Mouse (Mus musculus) right cerebral cortex, postnatal 36 days (tissue): ENCODE data around the gene Hivep3.

Experiments
- DNase-seq, 2 experiments: peaks; one replicate each; pipeline ENCODE4 v3.0.0; 2022; ENCODE audit warnings: low spot score in 2 of 2, mixed read lengths in 1 of 2

Gene Hivep3

GRCm38 (mm10) chr4:119761459-119762121, 28.0 kb downstream of the Hivep3 start:
- DNase-seq: peak; percentile 29 to 39

DNA sequence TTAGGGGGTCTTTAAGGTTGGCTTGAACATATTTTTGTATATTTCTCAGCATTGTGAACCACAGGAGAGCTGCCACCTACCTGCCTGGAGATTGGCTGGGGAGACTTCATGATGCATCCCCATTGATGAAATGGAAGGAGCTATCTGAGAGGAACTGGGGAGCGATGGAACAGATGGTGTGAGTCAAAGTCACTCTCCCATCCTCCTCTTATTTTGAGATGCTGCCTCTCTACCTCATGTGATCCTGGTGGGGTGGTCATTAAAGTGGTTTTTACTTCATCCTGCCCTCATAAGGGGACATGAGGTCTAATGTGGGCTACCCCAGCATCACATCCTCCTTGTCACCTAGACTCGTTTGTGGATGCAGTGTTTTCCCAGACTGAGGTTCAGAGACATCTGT, 28.6 kb downstream of the Hivep3 start:
- no peak for DNase-seq

GRCm38 (mm10) chr4:119768046-119768445, 34.5 kb downstream of the Hivep3 start:
- DNase-seq: no peak

DNA sequence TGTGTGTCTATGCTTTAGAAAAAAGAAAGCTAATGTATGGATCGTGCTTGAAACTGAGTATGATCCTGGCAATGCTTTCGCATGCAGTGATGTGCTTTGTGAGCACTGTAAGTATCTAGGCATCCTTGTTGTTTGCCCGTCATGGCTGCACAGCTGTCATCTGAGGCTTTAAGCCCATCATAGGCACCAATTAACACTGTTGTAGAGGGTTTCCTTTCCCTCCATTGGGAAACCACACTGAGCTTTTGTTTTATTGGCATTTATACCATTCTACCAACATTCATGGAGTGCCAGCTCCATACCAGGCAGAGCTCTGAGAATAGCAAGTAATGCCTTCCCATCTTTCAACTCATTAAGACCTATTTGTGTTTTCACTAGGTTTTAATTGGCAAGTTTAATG, 42.3 kb downstream of the Hivep3 start:
- DNase-seq: no peak

GRCm38 (mm10) chr4:119777146-119777545, 43.6 kb downstream of the Hivep3 start:
- DNase-seq: no peak

DNA sequence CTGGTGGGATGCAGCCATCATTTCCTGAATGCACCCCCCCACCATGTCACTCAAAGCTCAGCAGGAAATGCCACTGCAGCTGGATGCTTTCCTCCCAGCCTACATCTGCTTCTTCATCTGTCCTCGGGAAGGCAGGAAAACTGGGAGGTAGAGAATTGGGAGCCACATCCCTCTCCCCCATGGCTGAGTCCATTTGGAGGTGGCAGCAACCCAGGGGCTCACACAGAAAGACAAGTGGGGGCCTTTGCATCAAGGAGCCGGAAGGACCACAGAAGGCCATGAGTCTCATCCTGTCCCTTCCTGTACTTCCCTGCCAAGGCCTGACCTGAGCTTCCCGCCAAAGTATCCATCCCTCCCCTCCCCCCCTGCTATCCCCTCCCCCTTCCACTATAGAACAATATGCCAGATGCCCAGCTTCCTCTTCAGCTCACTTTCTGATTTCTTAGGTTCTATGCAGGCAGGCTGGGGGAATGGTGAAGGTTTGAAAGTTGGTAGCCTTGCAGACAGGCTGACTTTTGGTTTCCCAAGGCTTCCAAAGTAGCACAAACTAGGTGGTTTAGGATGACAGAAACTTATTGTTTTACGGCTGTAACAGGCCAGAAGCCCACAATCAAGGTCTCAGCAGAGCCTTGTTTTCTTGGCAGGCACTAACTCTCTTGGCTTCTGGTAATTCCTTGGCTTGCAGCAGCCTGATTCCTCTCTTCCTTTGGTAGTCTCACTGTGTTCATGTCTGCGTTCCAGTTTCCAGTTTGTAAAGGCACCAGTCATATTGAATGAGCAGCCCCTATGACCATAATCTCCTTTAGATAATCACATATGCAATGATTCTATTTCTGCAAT, 46.2 kb downstream of the Hivep3 start:
- DNase-seq: no peak

DNA sequence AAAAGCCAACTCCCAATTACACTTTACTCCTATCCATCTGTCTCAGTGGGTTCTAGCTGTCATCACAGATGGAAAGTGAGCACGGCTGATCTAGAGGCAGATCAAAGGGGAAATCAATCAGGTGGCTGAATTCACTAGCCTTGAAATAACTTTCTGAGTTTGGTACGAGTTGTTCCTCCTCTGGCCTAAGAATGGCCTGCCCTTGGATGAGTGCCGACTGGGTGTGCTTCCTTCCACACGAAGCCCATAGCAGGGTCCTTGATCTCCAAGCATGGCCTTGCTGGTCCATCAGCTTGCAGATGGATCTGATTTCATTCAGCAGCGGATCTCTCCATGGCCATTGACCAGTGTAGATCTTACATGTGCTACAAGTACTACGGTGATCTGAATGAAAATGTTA, 47.3 kb downstream of the Hivep3 start:
- no peak for DNase-seq

DNA sequence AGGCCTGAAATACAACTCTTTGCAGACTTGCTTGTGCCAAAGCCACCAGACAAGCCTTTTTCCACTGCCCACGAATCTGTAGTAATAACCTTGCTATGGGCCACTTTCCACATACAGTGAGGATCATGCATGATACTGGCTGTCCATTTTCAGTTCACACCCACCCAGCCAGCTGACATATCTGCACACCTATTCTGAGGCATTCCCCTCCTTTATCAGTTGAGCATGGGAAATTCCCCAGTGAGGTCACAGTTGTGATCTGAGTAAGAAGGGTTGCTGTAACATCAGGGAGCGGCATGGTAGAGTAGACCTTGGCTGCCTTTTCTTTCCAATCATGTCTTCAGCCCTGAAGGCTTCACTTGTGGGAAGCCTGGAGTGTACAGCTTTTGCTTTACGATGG, 51.4 kb downstream of the Hivep3 start:
- no peak for DNase-seq

DNA sequence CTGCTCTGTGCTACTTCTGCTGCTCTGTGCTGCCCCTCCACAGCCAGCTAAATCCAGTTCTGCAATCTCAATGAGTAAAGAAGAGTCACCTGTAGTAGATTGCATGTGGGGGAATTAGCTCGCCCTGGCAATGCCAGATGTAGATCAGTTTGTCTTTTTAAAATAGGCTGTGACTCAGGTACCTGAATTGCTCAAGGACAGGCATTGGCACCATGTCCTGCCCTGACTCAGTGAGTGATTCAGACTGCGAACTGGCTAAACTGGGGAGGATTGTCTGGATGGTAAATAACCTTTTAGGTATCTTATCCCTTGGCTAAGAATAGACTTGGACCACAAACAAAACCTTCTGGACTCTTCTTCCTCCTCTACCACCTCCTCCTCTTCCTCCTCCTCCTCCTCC, 52.7 kb downstream of the Hivep3 start:
- no peak for DNase-seq

DNA sequence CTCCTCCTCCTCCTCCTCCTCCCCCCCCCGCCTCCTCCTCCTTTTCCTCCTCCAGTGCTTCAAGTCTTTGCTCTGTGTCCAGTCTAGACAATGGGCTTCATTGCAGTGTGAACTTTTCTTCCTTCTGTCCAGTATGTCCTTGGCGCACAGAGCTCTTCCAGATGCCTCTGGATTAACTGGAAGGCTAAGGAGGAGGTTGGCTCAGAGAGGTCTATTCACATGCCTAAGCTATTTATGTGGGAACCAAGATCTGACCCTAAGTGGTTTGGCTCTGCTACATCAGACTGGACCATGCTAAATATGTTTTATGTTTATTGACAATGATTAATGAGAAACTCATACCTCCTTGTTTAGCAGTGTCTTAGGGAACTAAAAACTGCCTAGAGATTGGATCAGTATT, 53.1 kb downstream of the Hivep3 start:
- no peak for DNase-seq

GRCm38 (mm10) chr4:119788746-119789145, 55.2 kb downstream of the Hivep3 start:
- DNase-seq: no peak

DNA sequence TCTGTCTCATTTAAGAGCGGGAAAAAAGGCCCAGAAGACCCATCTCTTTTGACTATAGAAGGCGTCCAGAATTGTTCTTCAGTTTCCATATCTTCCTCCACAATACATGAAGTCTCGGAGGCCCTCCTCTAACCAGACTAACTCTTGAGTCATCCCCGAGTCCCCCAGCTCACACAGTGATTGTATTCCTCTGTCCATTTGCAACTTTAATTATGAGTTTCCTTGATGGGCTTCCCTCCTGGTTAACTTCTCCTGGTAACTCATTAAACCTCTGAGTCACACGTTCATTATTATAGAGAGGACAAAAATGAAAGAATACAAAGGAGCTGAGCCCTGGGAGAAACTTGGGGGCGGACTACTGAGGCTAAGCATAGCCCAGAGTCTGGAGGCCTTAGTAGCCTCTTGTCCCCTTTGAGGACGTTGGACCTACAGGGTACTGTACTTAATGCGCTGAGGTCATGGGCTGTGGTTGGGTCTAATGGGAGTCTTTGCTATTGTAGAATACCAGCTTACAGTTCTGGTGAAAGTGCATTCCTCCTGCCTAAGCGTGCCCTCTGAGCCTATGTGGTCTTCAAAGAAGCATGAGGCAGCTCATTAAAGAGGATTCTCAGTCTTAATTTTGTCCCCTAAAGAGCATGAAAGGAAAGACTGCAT, 56.0 kb downstream of the Hivep3 start:
- DNase-seq: no peak

GRCm38 (mm10) chr4:119798891-119799290, 65.3 kb downstream of the Hivep3 start:
- no peak for DNase-seq

DNA sequence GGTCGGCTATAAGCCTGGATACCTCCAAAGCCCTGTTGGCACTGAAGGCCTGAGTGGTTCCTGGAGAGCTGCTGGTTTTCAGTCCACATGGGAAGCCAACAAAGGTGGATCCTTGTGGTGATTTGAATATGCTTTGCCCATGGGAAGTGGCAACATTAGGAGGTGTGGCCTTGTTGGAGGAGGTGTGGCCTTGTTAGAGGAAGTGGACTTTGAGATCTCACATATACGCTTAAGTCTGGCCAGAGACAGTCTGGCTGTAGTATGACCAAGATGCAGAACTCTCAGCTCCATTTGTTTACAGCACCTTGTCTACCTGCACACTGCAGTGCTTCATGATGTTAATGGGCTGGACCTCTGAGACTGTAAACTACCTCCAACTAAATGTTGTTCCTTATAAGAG, 73.0 kb downstream of the Hivep3 start:
- no peak for DNase-seq

GRCm38 (mm10) chr4:119807359-119807758, 73.8 kb downstream of the Hivep3 start:
- no peak for DNase-seq

GRCm38 (mm10) chr4:119809245-119809644, 75.7 kb downstream of the Hivep3 start:
- DNase-seq: no peak

DNA sequence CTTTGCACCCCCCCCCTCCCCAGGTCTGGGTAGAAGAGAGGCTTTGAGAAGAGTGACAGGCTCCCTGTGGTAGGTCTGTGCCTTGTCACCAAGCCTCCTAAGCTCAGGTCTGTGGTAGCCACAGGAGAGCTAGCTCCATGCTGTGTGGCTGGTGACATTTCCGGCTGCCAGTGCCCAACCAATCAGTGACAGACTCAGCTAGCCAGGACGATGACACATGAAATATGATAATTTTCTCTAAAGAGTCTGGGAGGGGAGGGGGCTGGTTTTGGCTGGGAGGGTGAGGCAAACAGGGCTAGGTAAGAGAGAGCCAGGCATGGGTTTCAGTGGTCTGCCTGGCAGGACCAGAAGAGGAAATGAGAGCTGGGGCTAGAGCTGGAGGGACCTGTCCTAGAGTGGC, 79.2 kb downstream of the Hivep3 start:
- peak in 1 of 2 experiments; percentile 65 for DNase-seq

- DNase-seq: no peak
Observed at GRCm38 (mm10) chr4:119813500-119814184, 80.1 kb downstream of the Hivep3 start.

- peak; percentile 47 to 49 for DNase-seq
Observed at GRCm38 (mm10) chr4:119814185-119815132, 80.9 kb downstream of the Hivep3 start.

DNA sequence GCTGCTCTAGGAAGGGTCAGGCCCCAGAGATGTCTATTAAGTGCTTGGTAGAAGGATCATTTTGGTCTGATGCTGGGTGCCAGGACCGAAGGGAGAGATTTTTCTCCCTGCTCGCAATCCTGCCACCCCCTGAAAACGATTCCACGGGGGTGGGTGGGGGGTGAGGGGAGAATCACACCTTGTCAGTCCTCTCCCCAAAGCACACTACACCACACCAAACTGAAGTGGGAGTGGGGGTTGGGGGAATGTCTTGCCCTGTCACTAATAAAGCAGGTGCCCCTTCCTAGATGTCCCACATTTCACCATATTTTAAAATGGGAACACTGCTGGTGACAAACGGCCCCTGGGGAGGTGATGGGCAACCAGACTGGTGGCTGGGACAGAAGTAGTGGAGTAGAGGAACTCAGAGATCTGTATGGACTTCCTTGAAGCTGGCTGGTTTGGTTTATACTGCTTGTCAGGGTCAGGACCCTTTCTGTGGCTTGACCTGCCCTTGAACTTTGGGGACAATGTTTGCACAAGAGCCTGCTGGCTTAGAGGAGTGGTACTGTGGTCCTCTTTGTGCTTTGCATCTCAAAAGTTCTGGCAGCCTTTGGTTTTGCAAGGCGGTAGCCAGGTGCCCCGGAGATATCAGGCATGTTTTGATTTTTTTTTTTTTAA, 81.7 kb downstream of the Hivep3 start:
- no peak for DNase-seq

- DNase-seq: no peak
Observed at GRCm38 (mm10) chr4:119815793-119816161, 82.2 kb downstream of the Hivep3 start.
